Mouse (Mus musculus) T-helper 1 cell (primary cell): ENCODE results near the gene Osbpl10.
"Not testable (repeated sequence)": the region's sequence is repeated elsewhere in the genome, so short reads cannot be mapped to it uniquely, and the experiment has no call there.

Source experiments
- in situ Hi-C: fragments of 300-600 bp; cut with MboI, MseI; formaldehyde crosslinking; loops from one replicate; pipeline ENCODE4 v1.15.1; 2025; ENCODE audit warnings: high pct_unique_total_duplicates

Osbpl10 gene

GRCm38 (mm10) chr9:115030581-115030980, 52.2 kb downstream of the Osbpl10 start:
- in situ Hi-C loops = no loop called here

GRCm38 (mm10) chr9:115031046-115031445, 52.7 kb downstream of the Osbpl10 start:
- in situ Hi-C loops = not testable (repeated sequence)

GRCm38 (mm10) chr9:115032786-115033185, 54.4 kb downstream of the Osbpl10 start:
- in situ Hi-C loops = no loop called here

- in situ Hi-C loops = no loop called here
Measured at GRCm38 (mm10) chr9:115034271-115034670, 55.9 kb downstream of the Osbpl10 start.

- in situ Hi-C loops = no loop called here
Measured at GRCm38 (mm10) chr9:115034788-115035187, 56.4 kb downstream of the Osbpl10 start.

- in situ Hi-C loops = no loop called here
Measured at GRCm38 (mm10) chr9:115038215-115038614, 59.8 kb downstream of the Osbpl10 start.

GRCm38 (mm10) chr9:115038686-115039085, 60.3 kb downstream of the Osbpl10 start:
- in situ Hi-C loops = no loop called here

GRCm38 (mm10) chr9:115039245-115039644, 60.9 kb downstream of the Osbpl10 start:
- in situ Hi-C loops = no loop called here

GRCm38 (mm10) chr9:115042571-115042970, 64.2 kb downstream of the Osbpl10 start:
- in situ Hi-C loops = no loop called here

- in situ Hi-C loops = no loop called here
Measured at GRCm38 (mm10) chr9:115042971-115043706, 64.8 kb downstream of the Osbpl10 start.

- in situ Hi-C loops = no loop called here
Measured at GRCm38 (mm10) chr9:115043881-115044770, 65.8 kb downstream of the Osbpl10 start.

- in situ Hi-C loops = no loop called here
Measured at GRCm38 (mm10) chr9:115045087-115045800, 66.9 kb downstream of the Osbpl10 start.

- in situ Hi-C loops = no loop called here
Measured at GRCm38 (mm10) chr9:115046701-115047100, 68.3 kb downstream of the Osbpl10 start.

GRCm38 (mm10) chr9:115048340-115048739, 70.0 kb downstream of the Osbpl10 start:
- in situ Hi-C loops = no loop called here

GRCm38 (mm10) chr9:115048861-115049260, 70.5 kb downstream of the Osbpl10 start:
- in situ Hi-C loops = no loop called here

- in situ Hi-C loops = no loop called here
Measured at GRCm38 (mm10) chr9:115049981-115050720, 71.8 kb downstream of the Osbpl10 start.

- in situ Hi-C loops = no loop called here
Measured at GRCm38 (mm10) chr9:115051976-115052375, 73.6 kb downstream of the Osbpl10 start.

GRCm38 (mm10) chr9:115053779-115054178, 75.4 kb downstream of the Osbpl10 start:
- in situ Hi-C loops = no loop called here

- in situ Hi-C loops = no loop called here
Measured at GRCm38 (mm10) chr9:115055041-115055830, 76.9 kb downstream of the Osbpl10 start.

GRCm38 (mm10) chr9:115058806-115059205, 80.4 kb downstream of the Osbpl10 start:
- in situ Hi-C loops = no loop called here
